Mouse (Mus musculus) limb, embryonic 15.5 days (tissue): ENCODE measurements around the gene 1300017J02Rik. TPM values are rescaled to one million over a fixed set of nuclear protein-coding genes. Genes with fewer than 3 reads are reported as not detected.

Experiments
- ATAC-seq: fragments of 200-750 bp; cut with Nextera tagmentation; 2 replicates; pipeline ENCODE4 v1.8.0; 2017; ENCODE audit warnings: low read depth, moderate TSS enrichment; ENCODE audit not compliant: insufficient number of reproducible peaks, low FRiP score, low TSS enrichment
- H3K27ac ChIP-seq: fragments of 300-500 bp; sonication (generic); 2 replicates; pipeline ENCODE4 v1.5.1; 2015; ENCODE audit warnings: moderate library complexity, mild to moderate bottlenecking, inconsistent platforms
- H3K27me3 ChIP-seq: fragments of 300-500 bp; sonication (generic); 2 replicates; pipeline ENCODE4 v1.6.1; 2015; ENCODE audit warnings: inconsistent platforms
- H3K36me3 ChIP-seq: fragments of 300-500 bp; sonication (generic); 2 replicates; pipeline ENCODE4 v1.6.1; 2015; ENCODE audit warnings: inconsistent platforms
- H3K4me1 ChIP-seq: fragments of 300-500 bp; sonication (generic); 2 replicates; pipeline ENCODE4 v1.6.1; 2015; ENCODE audit warnings: inconsistent platforms
- H3K4me2 ChIP-seq: fragments of 300-500 bp; sonication (generic); 2 replicates; pipeline ENCODE4 v1.6.1; 2015; ENCODE audit warnings: mild to moderate bottlenecking, inconsistent platforms
- H3K4me3 ChIP-seq: fragments of 300-500 bp; sonication (generic); 2 replicates; pipeline ENCODE4 v1.5.1; 2015; ENCODE audit warnings: mild to moderate bottlenecking, inconsistent platforms
- H3K9ac ChIP-seq: fragments of 300-500 bp; sonication (generic); 2 replicates; pipeline ENCODE4 v1.6.1; 2015; ENCODE audit warnings: inconsistent platforms
- H3K9me3 ChIP-seq: fragments of 300-500 bp; sonication (generic); 2 replicates; pipeline ENCODE4 v1.6.1; 2016; ENCODE audit warnings: inconsistent platforms
- WGBS: fragments of 180-500 bp; shearing (Covaris S2); methylation state at CpG from one replicate; pipeline ENCODE4 v1.1.7; 2015; 5-methylcytosine and 5-hydroxymethylcytosine counted together
- polyA plus RNA-seq: library from polyadenylated mRNA; unstranded; fragments of >200 nt; fragmentation: Nextera tagmentation; extraction: Ambion mirVana; gene quantifications from 2 replicates; pipeline ENCODE4 v1.2.1, GENCODE M21; 2015

1300017J02Rik gene
- polyA plus RNA-seq, 1 experiment from 2014 or later: 1.5 TPM

DNA sequence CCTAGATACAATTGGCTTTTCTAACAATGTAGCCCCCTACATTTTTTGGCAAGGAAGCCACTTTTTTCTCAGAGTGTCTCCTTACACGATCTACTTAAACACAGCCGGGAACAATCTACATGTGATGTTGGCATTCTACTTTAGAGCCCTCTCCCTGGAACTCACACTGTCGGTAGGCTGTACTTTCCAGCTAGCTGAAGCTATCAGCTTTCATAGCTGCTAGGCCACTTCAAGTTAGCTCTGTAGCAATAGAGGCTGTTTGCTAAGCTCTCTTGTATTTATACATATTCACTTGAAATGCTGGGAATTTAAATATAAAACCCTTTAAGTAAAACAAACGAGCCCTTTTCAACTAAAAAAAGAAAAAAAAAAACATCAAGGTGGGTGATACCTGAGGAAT, 2.6 kb downstream of the 1300017J02Rik start:
- WGBS: 78% methylated on average over 4 of the region's 4 CpGs
- H3K9ac ChIP-seq: no peak overlapping the region
- H3K27ac ChIP-seq: no peak overlapping the region
- ATAC-seq: no peak
- no peak overlapping the region for H3K4me2 ChIP-seq
- peaks cover 3% of the 10 kb centered on the region; the same call in 1 of the 2 replicates for H3K36me3 ChIP-seq
- peaks cover 4% of the 10 kb centered on the region; the same call in 1 of the 2 replicates for H3K4me1 ChIP-seq
- no peak overlapping the region for H3K4me3 ChIP-seq
- H3K9me3 ChIP-seq: no peaks in the 10 kb centered on the region
- H3K27me3 ChIP-seq: no peaks in the 10 kb centered on the region

- no peak overlapping the region for H3K4me2 ChIP-seq
- no peak overlapping the region for H3K4me3 ChIP-seq
- no peaks in the 10 kb centered on the region for H3K27me3 ChIP-seq
- 93% methylated on average over 8 of the region's 8 CpGs for WGBS
- ATAC-seq: no peak
- no peak overlapping the region for H3K9ac ChIP-seq
- no peaks in the 10 kb centered on the region for H3K36me3 ChIP-seq
- no peaks in the 10 kb centered on the region for H3K4me1 ChIP-seq
- H3K9me3 ChIP-seq: no peaks in the 10 kb centered on the region
- H3K27ac ChIP-seq: no peak overlapping the region
Measured at GRCm38 (mm10) chr9:103301086-103301485, 3.8 kb downstream of the 1300017J02Rik start.

GRCm38 (mm10) chr9:103294507-103294906, 10.4 kb downstream of the 1300017J02Rik start:
- Histone ChIP-seq H3K9ac (no peak overlapping the region), H3K36me3 (no peaks in the 10 kb centered on the region), H3K4me2 (no peak overlapping the region), H3K27me3 (no peaks in the 10 kb centered on the region), H3K4me1 (no peaks in the 10 kb centered on the region), H3K9me3 (no peaks in the 10 kb centered on the region), H3K4me3 (no peak overlapping the region), H3K27ac (no peak overlapping the region)
- 90% methylated on average over 2 of the region's 2 CpGs for WGBS
- ATAC-seq: no peak

DNA sequence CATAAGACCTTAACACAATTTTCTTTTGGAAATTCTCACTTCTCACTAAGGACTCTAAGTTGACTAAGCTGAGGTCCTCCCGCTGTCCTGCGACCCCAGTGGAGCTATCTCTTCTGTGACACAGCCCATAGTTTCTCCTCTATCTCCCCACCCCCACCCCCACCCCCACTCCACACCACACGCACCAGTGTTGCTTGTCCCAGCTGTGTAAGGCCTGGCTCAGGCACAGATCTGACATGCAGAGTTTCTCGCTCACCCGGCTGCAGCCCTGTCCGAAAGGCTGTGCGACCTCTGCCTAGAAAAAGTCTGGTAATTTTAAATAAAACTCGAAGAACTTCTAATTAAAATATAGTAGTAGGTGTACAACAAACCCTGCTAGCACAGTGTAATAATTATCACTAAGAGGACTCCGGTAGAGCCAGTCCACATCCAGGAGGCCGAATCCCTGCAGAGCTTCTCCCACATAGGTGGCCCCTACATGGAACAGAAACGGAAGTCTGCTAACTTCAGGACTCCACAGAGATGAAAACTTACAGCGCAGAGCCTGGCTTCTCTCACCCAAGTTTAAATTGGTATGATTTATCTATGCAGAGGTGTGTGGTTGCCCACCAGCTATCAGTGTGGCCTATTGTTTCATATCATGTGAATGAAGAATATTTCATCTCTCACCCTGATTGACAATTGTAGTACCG, 16.2 kb downstream of the 1300017J02Rik start:
- ATAC-seq: no peak
- WGBS: 87% methylated on average over 13 of the region's 13 CpGs

GRCm38 (mm10) chr9:103287840-103288488, 16.9 kb downstream of the 1300017J02Rik start:
- H3K4me3 ChIP-seq: no peak overlapping the region
- H3K9ac ChIP-seq: no peak overlapping the region
- no peaks in the 10 kb centered on the region for H3K36me3 ChIP-seq
- H3K27ac ChIP-seq: no peak overlapping the region
- no peaks in the 10 kb centered on the region for H3K9me3 ChIP-seq
- ATAC-seq: no peak
- no peak overlapping the region for H3K4me2 ChIP-seq
- WGBS: 81% methylated on average over 19 of the region's 19 CpGs
- H3K4me1 ChIP-seq: no peaks in the 10 kb centered on the region
- H3K27me3 ChIP-seq: no peaks in the 10 kb centered on the region

More for the DNA sequence above, 16.2 kb downstream of the 1300017J02Rik start:
- H3K36me3 ChIP-seq: no peaks in the 10 kb centered on the region
- no peaks in the 10 kb centered on the region for H3K9me3 ChIP-seq
- H3K27me3 ChIP-seq: no peaks in the 10 kb centered on the region
- H3K4me1 ChIP-seq: no peaks in the 10 kb centered on the region
- no peak overlapping the region for H3K9ac ChIP-seq
- no peak overlapping the region for H3K4me3 ChIP-seq
- no peak overlapping the region for H3K27ac ChIP-seq
- H3K4me2 ChIP-seq: no peak overlapping the region

- no peak for ATAC-seq
- no peak overlapping the region for H3K4me2 ChIP-seq
- H3K4me3 ChIP-seq: no peak overlapping the region
- no peak overlapping the region for H3K9ac ChIP-seq
- no peak overlapping the region for H3K27ac ChIP-seq
- no peaks in the 10 kb centered on the region for H3K4me1 ChIP-seq
- H3K27me3 ChIP-seq: no peaks in the 10 kb centered on the region
- H3K36me3 ChIP-seq: no peaks in the 10 kb centered on the region
- WGBS: 73% methylated on average over 13 of the region's 13 CpGs
- no peaks in the 10 kb centered on the region for H3K9me3 ChIP-seq
Measured at GRCm38 (mm10) chr9:103286901-103287422, 17.9 kb downstream of the 1300017J02Rik start.

DNA sequence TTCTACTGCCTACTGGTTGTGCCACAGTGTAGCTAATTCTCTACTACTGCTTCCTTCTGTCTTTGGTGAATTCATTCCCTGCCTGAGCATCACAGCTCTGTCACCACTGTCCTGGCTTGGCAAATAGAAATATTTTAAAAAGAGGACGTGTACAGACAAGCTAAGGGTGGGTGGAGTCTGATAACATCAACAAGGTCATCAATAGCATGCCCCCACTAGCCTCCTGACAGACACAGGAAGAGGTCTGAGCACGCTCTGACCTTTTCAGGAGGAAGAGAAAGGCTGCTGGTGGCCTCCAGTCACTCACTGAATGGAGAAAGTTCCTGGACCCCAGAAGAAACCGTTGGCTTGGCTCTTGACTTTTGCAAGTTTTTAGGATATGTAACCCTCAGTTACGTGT, 18.5 kb downstream of the 1300017J02Rik start:
- no peak overlapping the region for H3K4me2 ChIP-seq
- H3K9me3 ChIP-seq: no peaks in the 10 kb centered on the region
- ATAC-seq: no peak
- no peaks in the 10 kb centered on the region for H3K36me3 ChIP-seq
- no peak overlapping the region for H3K27ac ChIP-seq
- no peak overlapping the region for H3K4me3 ChIP-seq
- no peaks in the 10 kb centered on the region for H3K27me3 ChIP-seq
- H3K4me1 ChIP-seq: no peaks in the 10 kb centered on the region
- H3K9ac ChIP-seq: no peak overlapping the region
- WGBS: 45% methylated on average over 4 of the region's 4 CpGs

DNA sequence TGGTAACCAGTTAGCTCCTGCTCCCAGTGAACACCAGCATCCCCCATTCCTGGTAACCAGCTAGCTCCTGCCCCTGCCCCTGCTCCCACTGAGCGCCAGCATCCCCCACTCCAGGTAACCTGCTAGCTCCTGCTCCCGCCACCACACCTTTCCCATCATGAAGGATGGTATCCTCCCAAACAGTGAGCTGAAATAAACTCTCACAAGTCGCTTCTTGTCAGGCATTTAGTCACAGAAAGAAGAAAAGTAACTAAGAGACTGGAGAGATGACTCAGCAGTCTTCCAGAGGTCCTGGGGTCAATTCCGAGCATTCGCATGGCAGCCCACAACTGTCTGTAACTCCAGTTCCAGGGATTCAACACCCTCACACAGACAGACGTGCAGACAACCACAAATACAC, 28.0 kb downstream of the 1300017J02Rik start:
- H3K27ac ChIP-seq: no peak overlapping the region
- no peaks in the 10 kb centered on the region for H3K36me3 ChIP-seq
- H3K4me1 ChIP-seq: no peaks in the 10 kb centered on the region
- no peak overlapping the region for H3K9ac ChIP-seq
- H3K27me3 ChIP-seq: no peaks in the 10 kb centered on the region
- no peak overlapping the region for H3K4me3 ChIP-seq
- WGBS: 80% methylated on average over 6 of the region's 6 CpGs
- no peak for ATAC-seq
- H3K4me2 ChIP-seq: no peak overlapping the region
- no peaks in the 10 kb centered on the region for H3K9me3 ChIP-seq

- Histone ChIP-seq H3K9me3 (no peaks in the 10 kb centered on the region), H3K27ac (no peak overlapping the region), H3K36me3 (no peaks in the 10 kb centered on the region), H3K9ac (no peak overlapping the region), H3K4me2 (no peak overlapping the region), H3K27me3 (no peaks in the 10 kb centered on the region), H3K4me1 (no peaks in the 10 kb centered on the region), H3K4me3 (no peak overlapping the region)
- no peak for ATAC-seq
- WGBS: 66% methylated on average over 1 of the region's 1 CpGs
Measured at GRCm38 (mm10) chr9:103275676-103276075, 29.2 kb downstream of the 1300017J02Rik start.

GRCm38 (mm10) chr9:103274819-103275218, 30.1 kb downstream of the 1300017J02Rik start:
- H3K9ac ChIP-seq: no peak overlapping the region
- ATAC-seq: no peak
- H3K27ac ChIP-seq: no peak overlapping the region
- no peaks in the 10 kb centered on the region for H3K27me3 ChIP-seq
- H3K9me3 ChIP-seq: no peaks in the 10 kb centered on the region
- no peaks in the 10 kb centered on the region for H3K4me1 ChIP-seq
- no peaks in the 10 kb centered on the region for H3K36me3 ChIP-seq
- H3K4me2 ChIP-seq: no peak overlapping the region
- WGBS: 66% methylated on average over 8 of the region's 8 CpGs
- H3K4me3 ChIP-seq: no peak overlapping the region

DNA sequence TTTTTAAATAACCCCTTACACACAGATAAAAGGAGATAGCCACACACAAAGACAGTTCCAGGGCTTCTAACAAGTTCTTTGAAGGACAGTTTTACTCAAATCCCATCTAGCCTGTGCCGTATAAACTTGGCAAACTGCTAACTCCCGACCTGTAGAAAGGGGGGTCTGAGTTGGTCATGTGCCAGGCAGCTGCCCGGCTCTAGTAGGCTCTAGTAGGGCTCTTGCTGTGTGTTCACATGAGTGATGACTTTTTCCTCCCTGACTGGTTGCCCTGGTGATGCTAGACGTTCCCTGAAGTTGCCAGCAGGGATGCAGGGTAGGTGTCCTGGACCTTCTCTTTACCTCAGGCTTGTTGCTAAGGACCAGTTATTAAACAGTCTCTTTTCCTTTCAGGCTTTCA, 33.8 kb downstream of the 1300017J02Rik start:
- no peaks in the 10 kb centered on the region for H3K9me3 ChIP-seq
- H3K4me2 ChIP-seq: no peak overlapping the region
- no peak overlapping the region for H3K27ac ChIP-seq
- H3K27me3 ChIP-seq: no peaks in the 10 kb centered on the region
- no peaks in the 10 kb centered on the region for H3K4me1 ChIP-seq
- 12% methylated on average over 4 of the region's 4 CpGs for WGBS
- no peak overlapping the region for H3K9ac ChIP-seq
- no peak for ATAC-seq
- no peak overlapping the region for H3K4me3 ChIP-seq
- H3K36me3 ChIP-seq: no peaks in the 10 kb centered on the region

GRCm38 (mm10) chr9:103265778-103266177, 39.1 kb downstream of the 1300017J02Rik start:
- Histone ChIP-seq H3K27ac (no peak overlapping the region), H3K9ac (no peak overlapping the region), H3K4me3 (no peak overlapping the region), H3K27me3 (no peaks in the 10 kb centered on the region; the same call in 1 of the 2 replicates), H3K36me3 (no peaks in the 10 kb centered on the region), H3K4me2 (no peak overlapping the region), H3K9me3 (0 out of 2 replicates have a peak, but pooled peaks cover 4% of the 10 kb centered on the region), H3K4me1 (no peaks in the 10 kb centered on the region)
- WGBS: 86% methylated on average over 4 of the region's 4 CpGs
- ATAC-seq: no peak
